Mouse (Mus musculus): Measurements from ENCODE around the gene Epb41l2.

Gene Epb41l2

GRCm38 (mm10) chr10:25499323-25500071, 139.9 kb downstream of the Epb41l2 start:
- no peak for DNase-seq (ENCODE audit: low read depth)

GRCm38 (mm10) chr10:25503250-25503649, 143.7 kb downstream of the Epb41l2 start:
- no peak for DNase-seq (ENCODE audit: low read depth)

GRCm38 (mm10) chr10:25513821-25514220, 154.2 kb downstream of the Epb41l2 start:
- DNase-seq (ENCODE audit: low read depth): no peak

- DNase-seq (ENCODE audit: low read depth): no peak
These were observed 160.4 kb downstream of the Epb41l2 start for GRCm38 (mm10) chr10:25519954-25520353.

GRCm38 (mm10) chr10:25520428-25520827, 160.8 kb downstream of the Epb41l2 start:
- DNase-seq (ENCODE audit: low read depth): no peak

- no peak for DNase-seq (ENCODE audit: low read depth)
These were observed 164.1 kb downstream of the Epb41l2 start for GRCm38 (mm10) chr10:25523727-25524126.

GRCm38 (mm10) chr10:25526156-25526555, 166.6 kb downstream of the Epb41l2 start:
- no peak for DNase-seq (ENCODE audit: low read depth)

GRCm38 (mm10) chr10:25526622-25527021, 167.0 kb downstream of the Epb41l2 start:
- no peak for DNase-seq (ENCODE audit: low read depth)

- DNase-seq (ENCODE audit: low read depth): no peak
These were observed 167.5 kb downstream of the Epb41l2 start for GRCm38 (mm10) chr10:25527126-25527525.

GRCm38 (mm10) chr10:25531335-25531734, 171.7 kb downstream of the Epb41l2 start:
- no peak for DNase-seq (ENCODE audit: low read depth)

GRCm38 (mm10) chr10:25533105-25533504, 173.5 kb downstream of the Epb41l2 start:
- no peak for DNase-seq (ENCODE audit: low read depth)

GRCm38 (mm10) chr10:25533513-25534246, 174.1 kb downstream of the Epb41l2 start:
- DNase-seq (ENCODE audit: low read depth): no peak

GRCm38 (mm10) chr10:25534467-25534866, 174.9 kb downstream of the Epb41l2 start:
- DNase-seq (ENCODE audit: low read depth): no peak

- DNase-seq (ENCODE audit: low read depth): no peak
These were observed 176.3 kb downstream of the Epb41l2 start, which contains the start of gene Smlr1 for GRCm38 (mm10) chr10:25535891-25536331. Gene Smlr1 (minus strand): TSS chr10:25536267.

GRCm38 (mm10) chr10:25536621-25537020, 177.0 kb downstream of the Epb41l2 start:
- no peak for DNase-seq (ENCODE audit: low read depth)

GRCm38 (mm10) chr10:25538738-25539137, 179.1 kb downstream of the Epb41l2 start:
- DNase-seq (ENCODE audit: low read depth): no peak

- DNase-seq (ENCODE audit: low read depth): no peak
These were observed 179.7 kb downstream of the Epb41l2 start for GRCm38 (mm10) chr10:25539146-25539770.

- no peak for DNase-seq (ENCODE audit: low read depth)
These were observed 180.2 kb downstream of the Epb41l2 start for GRCm38 (mm10) chr10:25539771-25540168.

GRCm38 (mm10) chr10:25541097-25541496, 181.5 kb downstream of the Epb41l2 start:
- DNase-seq (ENCODE audit: low read depth): no peak

GRCm38 (mm10) chr10:25552936-25553335, 193.3 kb downstream of the Epb41l2 start:
- no peak for DNase-seq (ENCODE audit: low read depth)

GRCm38 (mm10) chr10:25571319-25572240, 212.0 kb downstream of the Epb41l2 start:
- no peak for DNase-seq (ENCODE audit: low read depth)

All from induced T-regulatory cell, adult 2 months (primary cell).